Mouse (Mus musculus): ENCODE results near the gene Pde4d. TPM values are rescaled to one million over a fixed set of nuclear protein-coding genes. Genes with fewer than 3 reads are reported as not detected.

Pde4d gene
- total and polyA plus RNA-seq, 3 experiments, result 18.5 to 18.8 TPM; not detected in 1

DNA sequence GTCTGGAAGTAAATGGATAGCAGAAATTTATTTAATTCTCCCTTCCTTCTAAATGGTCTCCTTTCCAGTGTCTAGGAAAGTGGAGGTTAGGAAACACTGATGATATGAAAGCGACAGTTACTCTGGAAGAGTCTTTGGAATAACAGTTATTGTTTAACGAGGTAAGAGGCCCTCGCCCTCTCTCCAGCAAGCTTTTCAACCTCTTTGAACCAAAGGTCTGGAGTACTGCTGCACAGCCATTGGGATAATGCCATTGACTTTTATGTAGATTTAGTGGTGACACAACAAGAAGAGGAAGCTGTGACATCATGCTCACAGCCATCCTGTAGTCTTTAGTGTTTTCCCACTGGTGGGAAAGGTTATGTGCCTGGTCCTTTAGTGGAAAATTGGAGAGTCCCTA, 409.6 kb downstream of the Pde4d start:
- Histone ChIP-seq H3K79me2 (ENCODE audit: control insufficient read depth, insufficient read depth, low read length, poor library complexity) (no peaks in the 10 kb centered on the region), H3K4me1 (ENCODE audit: control insufficient read depth in 1 of 2, insufficient read depth in 2 of 2, low read length in 2 of 2) (no peaks in the 10 kb centered on the region), H3K9ac (ENCODE audit: control insufficient read depth, low read depth, low read length, poor library complexity, severe bottlenecking) (no peak overlapping the region), H3K27me3 (ENCODE audit: control insufficient read depth in 1 of 2, insufficient read depth in 2 of 2, low read length in 2 of 2) (no peaks in the 10 kb centered on the region), H3K4me3 (ENCODE audit: control insufficient read depth in 1 of 2, insufficient read depth in 1 of 2, low read depth in 2 of 2, low read length in 2 of 2) (no peak overlapping the region), H3K9me3 (replicated peaks; ENCODE audit: insufficient read depth, low read length) (no peaks in the 10 kb centered on the region), H3K36me3 (ENCODE audit: control insufficient read depth in 1 of 2, insufficient read depth in 2 of 2, low read length in 2 of 2) (no peaks in the 10 kb centered on the region), H3K27ac (ENCODE audit: control insufficient read depth, low read depth, low read length) (no peak overlapping the region)
- no peak for DNase-seq (ENCODE audit: low read depth, low spot score)
- TF ChIP-seq ZC3H11A (IDR thresholded peaks at IDR 0.05; ENCODE audit: low read depth, low read length) (no peak), MAX (IDR thresholded peaks at IDR 0.05; ENCODE audit: low read length) (no peak), POLR2AphosphoS2 (IDR thresholded peaks at IDR 0.05; ENCODE audit: low read length) (no peak), UBTF (IDR thresholded peaks at IDR 0.05; ENCODE audit: borderline replicate concordance, insufficient read depth, low read depth, low read length) (no peak), E2F4 (IDR thresholded peaks at IDR 0.05; ENCODE audit: borderline replicate concordance, low read depth, low read length) (no peak), ZNF384 (IDR thresholded peaks at IDR 0.05; ENCODE audit: low read depth, low read length) (no peak), BHLHE40 (IDR thresholded peaks at IDR 0.05; ENCODE audit: borderline replicate concordance, low read depth, low read length) (no peak), TAL1 (IDR thresholded peaks at IDR 0.05; ENCODE audit: low read length) (no peak), CHD1 (IDR thresholded peaks at IDR 0.05; ENCODE audit: low read depth, low read length) (no peak), POLR2A (IDR thresholded peaks at IDR 0.05; ENCODE audit: control insufficient read depth in 1 of 2, insufficient read depth in 1 of 2, low read depth in 1 of 2, low read length in 2 of 2, poor library complexity in 1 of 2) (no peak), GABPA (IDR thresholded peaks at IDR 0.05; ENCODE audit: low read depth, low read length) (no peak), TBP (IDR thresholded peaks at IDR 0.05; ENCODE audit: low read depth, low read length) (no peak), MXI1 (IDR thresholded peaks at IDR 0.05; ENCODE audit: low read depth, low read length) (no peak), SMC3 (IDR thresholded peaks at IDR 0.05; ENCODE audit: low read depth, low read length) (no peak)

- no peak overlapping the region for H3K9ac ChIP-seq (ENCODE audit: control insufficient read depth, low read depth, low read length, poor library complexity, severe bottlenecking)
- no peak for TF ChIP-seq USF1 (IDR thresholded peaks at IDR 0.05; ENCODE audit: low read depth, low read length)
- TF ChIP-seq ZNF384 (IDR thresholded peaks at IDR 0.05; ENCODE audit: low read depth, low read length), result 0 out of 2 replicates have a peak, but pooled peaks have one; percentile 4
- TF ChIP-seq EP300 (IDR thresholded peaks at IDR 0.05; ENCODE audit: low read depth in 1 of 2, low read length in 2 of 2), result no peak
- TF ChIP-seq CHD1 (IDR thresholded peaks at IDR 0.05; ENCODE audit: low read depth, low read length), result no peak
- no peak overlapping the region for H3K4me3 ChIP-seq (ENCODE audit: control insufficient read depth in 1 of 2, insufficient read depth in 1 of 2, low read depth in 2 of 2, low read length in 2 of 2)
These were observed 411.0 kb downstream of the Pde4d start for GRCm38 (mm10) chr13:108860737-108861136.

DNA sequence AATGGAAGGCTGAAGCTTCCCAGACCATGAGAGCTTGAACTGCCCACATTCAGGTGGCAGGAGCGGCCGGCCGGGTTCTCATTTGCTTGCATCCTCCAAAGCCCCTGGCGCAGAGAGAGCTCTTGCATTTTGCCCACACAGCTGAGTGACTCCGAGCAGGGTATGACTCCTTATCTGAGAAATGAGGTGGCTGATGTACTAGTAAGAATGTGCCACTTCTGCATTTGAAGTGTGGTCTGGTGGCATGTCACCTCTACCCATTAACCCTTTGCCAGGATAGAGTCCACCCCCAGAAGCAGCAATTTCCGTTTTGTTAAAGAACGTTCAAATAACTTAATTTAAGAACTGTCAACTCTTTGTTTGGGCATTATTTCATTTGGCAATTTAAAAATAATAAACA, 412.0 kb downstream of the Pde4d start:
- TF ChIP-seq ETS1 (IDR thresholded peaks at IDR 0.05; ENCODE audit: low read depth, low read length), result no peak
- TF ChIP-seq CHD1 (IDR thresholded peaks at IDR 0.05; ENCODE audit: low read depth, low read length), result no peak
- TF ChIP-seq BHLHE40 (IDR thresholded peaks at IDR 0.05; ENCODE audit: borderline replicate concordance, low read depth, low read length), result no peak
- no peak for TF ChIP-seq ZMIZ1 (IDR thresholded peaks at IDR 0.05; ENCODE audit: low read depth, low read length)
- no peak for TF ChIP-seq ZC3H11A (IDR thresholded peaks at IDR 0.05; ENCODE audit: low read depth, low read length)
- TF ChIP-seq MAZ (IDR thresholded peaks at IDR 0.05; ENCODE audit: low read depth, low read length), result no peak
- no peak for TF ChIP-seq ZNF384 (IDR thresholded peaks at IDR 0.05; ENCODE audit: low read depth, low read length)
- no peak for TF ChIP-seq NRF1 (IDR thresholded peaks at IDR 0.05; ENCODE audit: insufficient read depth, low read depth, low read length, poor library complexity, severe bottlenecking)
- no peak for TF ChIP-seq TAL1 (IDR thresholded peaks at IDR 0.05; ENCODE audit: low read length)
- no peak for TF ChIP-seq RCOR1 (IDR thresholded peaks at IDR 0.05; ENCODE audit: low read depth, low read length)
- no peak for TF ChIP-seq MAX (IDR thresholded peaks at IDR 0.05; ENCODE audit: low read length)
- TF ChIP-seq USF1 (IDR thresholded peaks at IDR 0.05; ENCODE audit: low read depth, low read length), result no peak
- Histone ChIP-seq H3K79me2 (ENCODE audit: control insufficient read depth, insufficient read depth, low read length, poor library complexity) (no peaks in the 10 kb centered on the region), H3K9ac (ENCODE audit: control insufficient read depth, low read depth, low read length, poor library complexity, severe bottlenecking) (no peak overlapping the region), H3K4me1 (ENCODE audit: control insufficient read depth in 1 of 2, insufficient read depth in 2 of 2, low read length in 2 of 2) (no peaks in the 10 kb centered on the region), H3K27ac (ENCODE audit: control insufficient read depth, low read depth, low read length) (no peak overlapping the region), H3K27me3 (ENCODE audit: control insufficient read depth in 1 of 2, insufficient read depth in 2 of 2, low read length in 2 of 2) (no peaks in the 10 kb centered on the region), H3K36me3 (ENCODE audit: control insufficient read depth in 1 of 2, insufficient read depth in 2 of 2, low read length in 2 of 2) (no peaks in the 10 kb centered on the region), H3K4me3 (ENCODE audit: control insufficient read depth in 1 of 2, insufficient read depth in 1 of 2, low read depth in 2 of 2, low read length in 2 of 2) (no peak overlapping the region), H3K9me3 (replicated peaks; ENCODE audit: insufficient read depth, low read length) (no peaks in the 10 kb centered on the region)
- DNase-seq (ENCODE audit: low read depth, low spot score), result no peak

More at GRCm38 (mm10) chr13:108860737-108861136, 411.0 kb downstream of the Pde4d start:
- no peak for DNase-seq (ENCODE audit: low read depth, low spot score)
- Histone ChIP-seq H3K9me3 (replicated peaks; ENCODE audit: insufficient read depth, low read length) (no peaks in the 10 kb centered on the region), H3K27me3 (ENCODE audit: control insufficient read depth in 1 of 2, insufficient read depth in 2 of 2, low read length in 2 of 2) (no peaks in the 10 kb centered on the region), H3K79me2 (ENCODE audit: control insufficient read depth, insufficient read depth, low read length, poor library complexity) (no peaks in the 10 kb centered on the region), H3K36me3 (ENCODE audit: control insufficient read depth in 1 of 2, insufficient read depth in 2 of 2, low read length in 2 of 2) (no peaks in the 10 kb centered on the region), H3K4me1 (ENCODE audit: control insufficient read depth in 1 of 2, insufficient read depth in 2 of 2, low read length in 2 of 2) (no peaks in the 10 kb centered on the region), H3K27ac (ENCODE audit: control insufficient read depth, low read depth, low read length) (no peak overlapping the region)

Data from MEL (cell line).